Mouse (Mus musculus) small intestine, adult 2 months (tissue): ENCODE results near the gene Aldh3b1. TPM values are rescaled to one million over a fixed set of nuclear protein-coding genes. Genes with fewer than 3 reads are reported as not detected.
"Not testable (repeated sequence)": the region's sequence is repeated elsewhere in the genome, so short reads cannot be mapped to it uniquely, and the experiment has no call there.

ENCODE experiments used
- H3K27ac ChIP-seq: fragments of 200-500 bp; 2 replicates; pipeline ENCODE4 v1.5.1; 2012; ENCODE audit warnings: low read depth, low read length, control low read depth, inconsistent platforms; ENCODE audit not compliant: insufficient read depth
- H3K27me3 ChIP-seq: fragments of 200-500 bp; 2 replicates; pipeline ENCODE4 v1.6.1; 2012; ENCODE audit warnings: mild to moderate bottlenecking, moderate library complexity, low read length, inconsistent platforms; ENCODE audit not compliant: control insufficient read depth, insufficient read depth
- H3K36me3 ChIP-seq: fragments of 200-500 bp; 2 replicates; pipeline ENCODE4 v1.6.1; 2012; ENCODE audit warnings: mild to moderate bottlenecking, low read length, control low read depth, inconsistent platforms; ENCODE audit not compliant: control insufficient read depth, insufficient read depth
- H3K4me1 ChIP-seq: fragments of 200-500 bp; 2 replicates; pipeline ENCODE4 v1.6.1; 2012; ENCODE audit warnings: low read length, inconsistent platforms, mixed read lengths; ENCODE audit not compliant: control insufficient read depth, insufficient read depth, insufficient read length
- H3K4me3 ChIP-seq: fragments of 200-500 bp; 2 replicates; pipeline ENCODE4 v1.5.1; 2012; ENCODE audit warnings: low read depth, mild to moderate bottlenecking, control low read depth, inconsistent platforms, low read length, moderate library complexity
- CTCF ChIP-seq: fragments of 200-500 bp; IDR thresholded peaks from 2 replicates; pipeline ENCODE4 v1.5.1; 2012; ENCODE audit warnings: low read depth, mild to moderate bottlenecking, control low read depth, inconsistent platforms, low read length, moderate library complexity, mixed read lengths; ENCODE audit not compliant: insufficient replicate concordance, insufficient read length; ENCODE audit errors: extremely low read depth
- POLR2A ChIP-seq: fragments of 200-500 bp; IDR thresholded peaks from 2 replicates; pipeline ENCODE4 v1.6.1; 2012; ENCODE audit warnings: low read depth, mild to moderate bottlenecking, control low read depth, inconsistent platforms, low read length, moderate library complexity
- WGBS: fragments of 180-500 bp; shearing (Covaris S2); methylation state at CpG from one replicate; pipeline ENCODE4 v1.1.7; 2018; 5-methylcytosine and 5-hydroxymethylcytosine counted together
- polyA plus RNA-seq: library from polyadenylated mRNA; depleted of rRNA; stranded (reverse); fragments of >200 nt; gene quantifications from 2 replicates; pipeline ENCODE4 v1.2.3, GENCODE M21; 2012

The Aldh3b1 gene
- polyA plus RNA-seq, 1 experiment: 43.0 TPM

DNA sequence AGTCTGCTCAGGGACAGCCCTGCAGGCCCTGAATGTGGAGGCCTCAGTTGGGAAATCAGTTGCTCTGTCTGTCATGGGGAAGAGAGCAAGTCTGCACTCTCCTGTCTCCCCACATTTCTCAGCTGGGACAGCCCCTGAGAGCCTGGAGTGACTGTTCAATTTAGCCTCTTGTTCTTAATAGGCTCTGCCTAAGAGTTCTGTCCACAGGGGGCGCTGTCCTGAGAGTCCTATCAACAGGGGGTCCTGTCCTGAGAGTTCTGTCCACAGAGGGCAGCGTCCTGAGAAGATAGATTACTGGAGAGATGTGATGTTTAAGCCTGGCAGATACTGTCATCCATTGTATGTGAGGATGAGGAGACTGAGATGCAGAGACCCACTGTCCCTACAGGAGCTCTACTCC, 32.9 kb upstream of the Aldh3b1 start:
- TF ChIP-seq CTCF: 0 out of 2 replicates have a peak, but pooled peaks have one; percentile 27
- TF ChIP-seq POLR2A: no peak
- H3K4me1 ChIP-seq: peaks cover 11% of the 10 kb centered on the region; the same call in 1 of the 2 replicates
- 19% methylated on average over 2 of the region's 2 CpGs for WGBS
- H3K4me3 ChIP-seq: no peak overlapping the region
- no peaks in the 10 kb centered on the region for H3K27me3 ChIP-seq
- no peaks in the 10 kb centered on the region for H3K36me3 ChIP-seq
- H3K27ac ChIP-seq: no peak overlapping the region

DNA sequence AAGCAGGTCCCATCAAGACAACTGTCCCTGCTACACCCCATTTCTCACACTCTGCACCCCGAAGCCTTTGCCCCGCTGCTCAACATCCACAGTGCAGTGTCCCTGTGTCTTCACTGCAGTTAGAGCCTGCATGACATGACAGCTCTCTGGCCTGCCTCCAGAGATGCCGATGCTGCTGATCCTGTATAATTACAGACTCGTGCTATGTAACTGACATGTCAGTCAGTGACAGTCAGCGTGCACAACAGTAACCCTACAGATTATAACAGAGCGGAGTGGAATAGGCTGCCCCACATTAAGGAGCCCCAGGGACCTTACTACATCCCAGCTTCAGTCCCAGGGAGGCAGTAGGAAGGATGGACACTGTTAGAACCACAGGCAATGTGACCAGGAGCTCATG, 32.2 kb upstream of the Aldh3b1 start:
- H3K36me3 ChIP-seq, H3K27ac ChIP-seq, H3K27me3 ChIP-seq, H3K4me3 ChIP-seq: not testable (repeated sequence)
- H3K4me1 ChIP-seq: peaks cover 11% of the 10 kb centered on the region; the same call in 1 of the 2 replicates
- 94% methylated on average over 6 of the region's 6 CpGs for WGBS

DNA sequence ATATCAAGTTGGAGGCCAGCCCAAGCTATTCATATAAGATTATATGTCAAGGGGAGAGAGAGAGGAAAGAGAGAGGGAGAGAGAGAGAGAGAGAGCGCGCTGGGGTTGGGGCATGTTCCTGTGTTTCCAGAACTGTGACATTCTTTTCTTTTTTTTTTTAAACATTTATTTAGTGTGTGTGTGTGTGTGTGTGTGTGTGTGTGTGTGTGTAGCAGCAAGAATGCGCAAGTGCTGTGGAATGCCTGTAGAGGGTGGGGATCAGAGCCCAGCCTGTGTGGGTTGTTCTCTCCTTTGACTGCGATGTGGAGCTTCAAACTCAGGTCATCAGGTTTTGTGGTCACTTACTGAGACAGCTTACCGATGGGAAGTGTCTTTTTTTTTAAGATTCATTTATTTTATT, 30.6 kb upstream of the Aldh3b1 start:
- Histone ChIP-seq H3K4me1 (peaks cover 22% of the 10 kb centered on the region), H3K36me3 (no peaks in the 10 kb centered on the region), H3K27ac (no peak overlapping the region), H3K27me3 (no peaks in the 10 kb centered on the region), H3K4me3 (no peak overlapping the region)
- WGBS: 83% methylated on average over 5 of the region's 5 CpGs
- TF ChIP-seq CTCF: no peak
- TF ChIP-seq POLR2A: no peak

DNA sequence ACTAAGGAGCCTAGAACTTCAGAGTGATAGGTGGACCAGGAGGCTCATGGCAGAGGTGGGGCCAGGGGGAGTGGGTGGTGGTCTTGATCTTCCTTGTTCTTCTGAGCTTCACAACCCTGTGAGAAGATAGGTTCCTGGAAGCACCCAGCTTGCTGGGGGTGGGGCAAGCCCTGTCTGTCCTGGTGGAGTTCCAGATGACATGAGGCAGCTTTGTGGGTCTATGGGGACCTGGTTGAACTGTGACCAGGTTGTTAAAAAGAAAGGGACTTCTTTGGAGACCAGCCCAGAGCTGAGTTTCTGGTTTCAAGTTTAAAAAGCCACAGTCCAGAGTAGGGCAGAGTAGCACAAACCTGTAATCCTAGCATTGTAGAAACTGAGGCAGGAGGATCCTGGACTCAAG, 29.4 kb upstream of the Aldh3b1 start:
- TF ChIP-seq POLR2A (no peak), CTCF (no peak)
- Histone ChIP-seq H3K27me3 (no peaks in the 10 kb centered on the region), H3K4me1 (peaks cover 25% of the 10 kb centered on the region), H3K4me3 (no peak overlapping the region), H3K27ac (no peak overlapping the region), H3K36me3 (no peaks in the 10 kb centered on the region)

DNA sequence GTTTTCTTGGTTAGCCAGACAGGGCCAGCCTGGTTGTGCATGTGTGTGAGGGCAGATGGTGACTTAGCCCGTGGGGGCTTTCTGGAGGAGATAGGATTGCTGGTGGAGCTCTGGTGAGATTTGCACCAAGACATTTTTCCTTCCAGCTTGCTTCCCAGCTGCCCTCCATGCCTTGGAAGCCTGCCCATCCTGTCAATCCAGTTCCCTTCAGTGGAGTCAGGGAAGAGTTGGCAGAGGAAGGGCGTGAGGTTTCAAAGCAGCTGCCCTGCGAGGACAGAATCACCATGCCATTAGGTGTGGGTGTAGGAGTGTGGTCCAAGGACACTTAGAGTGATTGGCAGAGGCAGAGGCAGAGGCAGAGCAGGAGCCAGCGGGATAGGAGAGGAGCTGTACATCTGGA, 28.9 kb upstream of the Aldh3b1 start, which contains the start of gene Aldh3b3:
Gene Aldh3b3 (plus strand): TSS at position 176 of the 400 bp plus-strand sequence.
- H3K27me3 ChIP-seq: no peaks in the 10 kb centered on the region
- TF ChIP-seq CTCF: no peak
- TF ChIP-seq POLR2A: no peak
- peaks cover 25% of the 10 kb centered on the region for H3K4me1 ChIP-seq
- no peak within 1 kb of the TSS for H3K4me3 ChIP-seq
- 32% methylated on average over 4 of the region's 4 CpGs for WGBS
- H3K27ac ChIP-seq: no peak within 1 kb of the TSS
- no peaks in the 10 kb centered on the region for H3K36me3 ChIP-seq

DNA sequence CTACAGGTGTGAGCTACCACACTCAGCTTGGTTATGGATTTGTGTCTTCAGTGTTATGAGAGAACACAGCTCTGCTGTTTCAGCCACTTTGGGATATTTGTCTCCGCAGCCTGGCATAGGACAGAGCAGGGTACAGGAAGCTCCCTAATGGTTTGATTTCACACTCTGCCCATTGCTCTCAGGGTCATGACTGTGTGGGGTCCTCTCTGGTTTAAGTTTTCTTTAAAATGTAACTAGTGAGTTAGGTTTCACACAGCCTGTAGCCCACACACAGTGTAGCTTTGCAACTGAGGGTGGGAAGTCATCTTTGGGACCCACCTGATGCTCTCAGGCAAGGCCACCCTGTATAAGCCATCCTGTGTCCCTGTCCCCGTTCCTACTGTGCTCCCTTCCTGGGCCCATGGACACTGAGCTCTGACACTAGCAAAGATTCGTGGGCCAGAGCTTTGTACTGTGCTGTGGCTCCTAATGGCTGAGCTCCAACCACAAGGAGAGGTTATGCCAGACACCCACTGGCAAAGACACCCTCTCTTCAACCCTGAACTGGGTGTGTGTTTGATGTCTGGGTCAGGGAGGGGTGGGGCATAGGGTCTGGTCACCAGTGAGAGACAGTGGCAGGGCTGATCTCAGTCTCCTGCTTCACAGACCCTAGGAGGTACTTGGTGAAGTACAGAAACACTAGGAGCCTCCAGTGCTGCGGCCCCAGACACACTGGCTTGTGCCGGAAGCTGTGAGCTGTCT, 27.9 kb upstream of the Aldh3b1 start:
- WGBS: 85% methylated on average over 5 of the region's 5 CpGs
- H3K36me3 ChIP-seq, H3K27me3 ChIP-seq, H3K27ac ChIP-seq, H3K4me3 ChIP-seq: not testable (repeated sequence)
- H3K4me1 ChIP-seq: peaks cover 25% of the 10 kb centered on the region

DNA sequence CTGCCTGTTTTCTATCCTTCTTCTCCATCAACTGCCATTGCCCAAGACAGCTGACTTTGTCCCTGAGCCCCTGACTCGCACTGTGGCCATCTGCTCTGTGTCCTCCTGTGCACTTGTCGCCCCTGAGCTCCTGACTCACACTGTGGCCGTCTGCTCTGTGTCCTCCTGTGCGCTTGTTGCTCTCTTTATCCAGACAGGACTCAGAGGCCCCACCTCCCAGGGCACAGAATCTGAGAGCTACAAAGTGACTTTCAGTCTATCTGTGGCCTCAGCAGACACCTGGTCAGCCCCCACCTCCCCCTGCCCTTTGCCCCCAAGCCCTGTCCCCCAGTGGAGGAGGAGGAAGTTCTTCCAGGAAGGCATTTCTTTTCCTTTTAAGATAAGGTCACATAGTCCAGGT, 26.2 kb upstream of the Aldh3b1 start:
- TF ChIP-seq CTCF: no peak
- no peak for TF ChIP-seq POLR2A
- H3K4me1 ChIP-seq: peaks cover 25% of the 10 kb centered on the region
- peak overlapping the region; percentile 11; the same call in 1 of the 2 replicates for H3K27ac ChIP-seq
- no peaks in the 10 kb centered on the region for H3K36me3 ChIP-seq
- H3K4me3 ChIP-seq: no peak overlapping the region
- H3K27me3 ChIP-seq: no peaks in the 10 kb centered on the region
- WGBS: 20% methylated on average over 4 of the region's 4 CpGs
